Mouse (Mus musculus) T-helper 1 cell (primary cell): ENCODE data around the gene Chaf1a.

ENCODE experiments used
- in situ Hi-C: fragments of 300-600 bp; cut with MboI, MseI; formaldehyde crosslinking; loops from one replicate; pipeline ENCODE4 v1.15.1; 2025; ENCODE audit warnings: high pct_unique_total_duplicates

The Chaf1a gene

GRCm38 (mm10) chr17:56040030-56040856 is at the start of gene Chaf1a:
TSS of gene Chaf1a (plus strand) at chr17:56040439.
- in situ Hi-C loops, result no loop called here

GRCm38 (mm10) chr17:55996007-55996406 is 44.2 kb upstream of the Chaf1a start:
- in situ Hi-C loops, result loop anchor here (10.0 kb wide), 1 partner anchor 1141 kb away; no protein-coding TSS in a partner anchor

- in situ Hi-C loops, result loop anchor here (10.0 kb wide), 1 partner anchor 1145 kb away; no protein-coding TSS in a partner anchor
These were observed 40.3 kb upstream of the Chaf1a start for GRCm38 (mm10) chr17:55999794-56000499.

- in situ Hi-C loops, result no loop called here
These were observed 37.2 kb upstream of the Chaf1a start for GRCm38 (mm10) chr17:56003000-56003399.

GRCm38 (mm10) chr17:56005415-56006061 is 34.7 kb upstream of the Chaf1a start, which contains the start of the genes Stap2 and Mpnd:
TSS of gene Stap2 (minus strand) at chr17:56005584.
TSS of gene Mpnd (plus strand) at chr17:56005711.
- in situ Hi-C loops, result loop anchor here (5.0 kb wide), 2 partner anchors 1387 to 1863 kb away; no protein-coding TSS in a partner anchor

- in situ Hi-C loops, result loop anchor here (5.0 kb wide), 2 partner anchors 1385 to 1865 kb away; no protein-coding TSS in a partner anchor
These were observed 33.3 kb upstream of the Chaf1a start for GRCm38 (mm10) chr17:56006956-56007355.

GRCm38 (mm10) chr17:56007444-56008355 is 32.5 kb upstream of the Chaf1a start:
- in situ Hi-C loops, result loop anchor here (5.0 kb wide), 2 partner anchors 1385 to 1865 kb away; no protein-coding TSS in a partner anchor

GRCm38 (mm10) chr17:56008356-56009087 is 31.7 kb upstream of the Chaf1a start:
- in situ Hi-C loops, result loop anchor here (5.0 kb wide), 2 partner anchors 1384 to 1866 kb away; no protein-coding TSS in a partner anchor

GRCm38 (mm10) chr17:56009088-56009961 is 30.9 kb upstream of the Chaf1a start:
- in situ Hi-C loops, result loop anchor here (5.0 kb wide), 2 partner anchors 1383 to 1867 kb away; no protein-coding TSS in a partner anchor

- in situ Hi-C loops, result loop anchor here (5.0 to 10.0 kb wide), 3 partner anchors 45 to 1868 kb away; no protein-coding TSS in a partner anchor
These were observed 30.3 kb upstream of the Chaf1a start for GRCm38 (mm10) chr17:56009962-56010240.

GRCm38 (mm10) chr17:56010255-56010654 is 30.0 kb upstream of the Chaf1a start:
- in situ Hi-C loops, result loop anchor here (10.0 kb wide), 1 partner anchor 45 kb away; no protein-coding TSS in a partner anchor

- in situ Hi-C loops, result loop anchor here (10.0 kb wide), 1 partner anchor 46 kb away; no protein-coding TSS in a partner anchor
These were observed 29.6 kb upstream of the Chaf1a start for GRCm38 (mm10) chr17:56010681-56011080.

- in situ Hi-C loops, result loop anchor here (10.0 kb wide), 1 partner anchor 47 kb away; no protein-coding TSS in a partner anchor
These were observed 28.8 kb upstream of the Chaf1a start for GRCm38 (mm10) chr17:56011441-56011840.

GRCm38 (mm10) chr17:56015293-56015692 is 24.9 kb upstream of the Chaf1a start:
- in situ Hi-C loops, result loop anchor here (10.0 kb wide), 1 partner anchor 50 kb away; no protein-coding TSS in a partner anchor

GRCm38 (mm10) chr17:56016382-56016781 is 23.9 kb upstream of the Chaf1a start:
- in situ Hi-C loops, result loop anchor here (10.0 kb wide), 1 partner anchor 52 kb away; no protein-coding TSS in a partner anchor

- in situ Hi-C loops, result loop anchor here (10.0 kb wide), 1 partner anchor 52 kb away; no protein-coding TSS in a partner anchor
These were observed 23.1 kb upstream of the Chaf1a start for GRCm38 (mm10) chr17:56016793-56017785.

GRCm38 (mm10) chr17:56017848-56018247 is 22.4 kb upstream of the Chaf1a start:
- in situ Hi-C loops, result loop anchor here (10.0 kb wide), 1 partner anchor 53 kb away; no protein-coding TSS in a partner anchor
